Mouse (Mus musculus) E14TG2a.4 (cell line): ENCODE data around the gene Gm20662.

ENCODE experiments used
- CTCF ChIP-seq: conservative IDR thresholded peaks from 2 replicates; pipeline ENCODE4 v1.5.1; 2014; ENCODE audit warnings: low read length
- NANOG ChIP-seq: IDR thresholded peaks from 2 replicates; pipeline ENCODE4 v1.6.1; 2014; ENCODE audit warnings: borderline replicate concordance, low read length, mixed read lengths

- TF ChIP-seq CTCF (no peak), NANOG (no peak)
Measured at GRCm38 (mm10) chr9:107975399-107976386, 20.5 kb upstream of the Gm20662 start, which contains the start of gene Uba7.
